Mouse (Mus musculus) forebrain, postnatal 0 days (tissue): ENCODE data around the gene Ppp1r27. TPM values are rescaled to one million over a fixed set of nuclear protein-coding genes. Genes with fewer than 3 reads are reported as not detected.

Experiments used
- ATAC-seq: fragments of 200-750 bp; cut with Nextera tagmentation; 2 replicates; pipeline ENCODE4 v1.8.0; 2017; ENCODE audit warnings: mild to moderate bottlenecking, moderate library complexity
- DNase-seq: peaks from one replicate; pipeline ENCODE4 v3.0.0-alpha.2; 2015
- H3K27ac ChIP-seq: fragments of 300-500 bp; sonication (generic); 2 replicates; pipeline ENCODE4 v1.5.1; 2014; ENCODE audit warnings: low read depth, mild to moderate bottlenecking, antibody characterized with exemption, low read length, moderate library complexity, mixed read lengths
- H3K27me3 ChIP-seq: fragments of 300-500 bp; sonication (generic); 2 replicates; pipeline ENCODE4 v1.6.1; 2014; ENCODE audit warnings: mild to moderate bottlenecking, low read length, mixed read lengths; ENCODE audit not compliant: insufficient read depth
- H3K36me3 ChIP-seq: fragments of 300-500 bp; sonication (generic); 2 replicates; pipeline ENCODE4 v1.6.1; 2014; ENCODE audit warnings: mild to moderate bottlenecking, moderate library complexity; ENCODE audit not compliant: insufficient read depth
- H3K4me1 ChIP-seq: fragments of 300-500 bp; sonication (generic); 2 replicates; pipeline ENCODE4 v1.6.1; 2014; ENCODE audit warnings: antibody characterized with exemption; ENCODE audit not compliant: insufficient read depth
- H3K4me2 ChIP-seq: fragments of 300-500 bp; sonication (generic); 2 replicates; pipeline ENCODE4 v1.6.1; 2014; ENCODE audit warnings: low read depth, mild to moderate bottlenecking, moderate library complexity
- H3K4me3 ChIP-seq: fragments of 300-500 bp; sonication (generic); 2 replicates; pipeline ENCODE4 v1.5.1; 2014; ENCODE audit warnings: low read depth, low read length, mixed read lengths
- H3K9ac ChIP-seq: fragments of 300-500 bp; sonication (generic); 2 replicates; pipeline ENCODE4 v1.6.1; 2014; ENCODE audit warnings: mild to moderate bottlenecking
- H3K9me3 ChIP-seq: fragments of 300-500 bp; sonication (generic); 2 replicates; pipeline ENCODE4 v1.6.1; 2016; ENCODE audit warnings: low read length
- CTCF ChIP-seq: sonication (generic); IDR thresholded peaks from 2 replicates; pipeline ENCODE4 v1.5.1; 2016; ENCODE audit warnings: antibody characterized with exemption, control low read depth, low read depth
- WGBS: fragments of 180-500 bp; shearing (Covaris S2); extraction: QIAGEN DNeasy Blood & Tissue Kit; methylation state at CpG from one replicate; pipeline ENCODE4 v1.1.7; 2014; 5-methylcytosine and 5-hydroxymethylcytosine counted together
- polyA plus RNA-seq: library from polyadenylated mRNA; unstranded; fragments of >200 nt; fragmentation: Nextera tagmentation; extraction: Ambion mirVana; gene quantifications from 2 replicates; pipeline ENCODE4 v1.2.1, GENCODE M21; 2015
- total RNA-seq: library from RNA; depleted of rRNA; stranded (reverse); fragments of >200 nt; gene quantifications from 2 replicates; pipeline ENCODE4 v1.2.3, GENCODE M21; 2014

The Ppp1r27 gene
- total and polyA plus RNA-seq, 2 experiments from 2014 or later = not detected

- WGBS = 78% methylated on average over 7 of the region's 7 CpGs
- peaks cover 4% of the 10 kb centered on the region for H3K4me1 ChIP-seq
Observed at GRCm38 (mm10) chr11:120554834-120555233, 3.9 kb upstream of the Ppp1r27 start.

DNA sequence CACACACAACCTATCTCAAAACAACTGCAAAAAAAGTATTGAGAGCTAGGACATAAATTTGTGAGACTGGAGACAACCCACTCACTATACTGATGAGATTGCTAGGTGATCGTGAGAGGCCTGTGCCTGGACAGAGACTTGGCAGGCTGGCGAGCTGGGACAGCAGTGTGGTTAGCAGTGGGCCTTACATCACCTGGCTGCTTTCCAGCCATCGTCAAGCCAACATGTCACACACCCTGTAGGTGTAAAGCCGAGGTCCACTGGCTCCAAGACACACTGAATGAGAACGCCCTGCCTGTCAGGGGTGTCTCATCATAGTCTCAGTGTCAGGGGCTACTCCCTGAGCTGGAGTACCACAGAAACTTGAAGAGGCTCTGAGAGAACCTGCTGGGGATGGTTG is 1.8 kb upstream of the Ppp1r27 start:
- Histone ChIP-seq H3K9me3 (no peaks in the 10 kb centered on the region), H3K27ac (no peak overlapping the region), H3K36me3 (no peaks in the 10 kb centered on the region), H3K4me3 (no peak overlapping the region), H3K4me1 (peaks cover 13% of the 10 kb centered on the region), H3K4me2 (no peak overlapping the region), H3K27me3 (no peaks in the 10 kb centered on the region), H3K9ac (no peak overlapping the region)
- 71% methylated on average over 5 of the region's 5 CpGs for WGBS
- no peak for TF ChIP-seq CTCF
- ATAC-seq (no peak), DNase-seq (no peak)

More at GRCm38 (mm10) chr11:120554834-120555233, 3.9 kb upstream of the Ppp1r27 start:
- Histone ChIP-seq H3K4me3 (no peak overlapping the region), H3K4me2 (no peak overlapping the region), H3K27ac (no peak overlapping the region), H3K9ac (no peak overlapping the region), H3K36me3 (peaks cover 5% of the 10 kb centered on the region; the same call in 1 of the 2 replicates), H3K9me3 (no peaks in the 10 kb centered on the region), H3K27me3 (no peaks in the 10 kb centered on the region)
- ATAC-seq (no peak), DNase-seq (no peak)
- no peak for TF ChIP-seq CTCF

DNA sequence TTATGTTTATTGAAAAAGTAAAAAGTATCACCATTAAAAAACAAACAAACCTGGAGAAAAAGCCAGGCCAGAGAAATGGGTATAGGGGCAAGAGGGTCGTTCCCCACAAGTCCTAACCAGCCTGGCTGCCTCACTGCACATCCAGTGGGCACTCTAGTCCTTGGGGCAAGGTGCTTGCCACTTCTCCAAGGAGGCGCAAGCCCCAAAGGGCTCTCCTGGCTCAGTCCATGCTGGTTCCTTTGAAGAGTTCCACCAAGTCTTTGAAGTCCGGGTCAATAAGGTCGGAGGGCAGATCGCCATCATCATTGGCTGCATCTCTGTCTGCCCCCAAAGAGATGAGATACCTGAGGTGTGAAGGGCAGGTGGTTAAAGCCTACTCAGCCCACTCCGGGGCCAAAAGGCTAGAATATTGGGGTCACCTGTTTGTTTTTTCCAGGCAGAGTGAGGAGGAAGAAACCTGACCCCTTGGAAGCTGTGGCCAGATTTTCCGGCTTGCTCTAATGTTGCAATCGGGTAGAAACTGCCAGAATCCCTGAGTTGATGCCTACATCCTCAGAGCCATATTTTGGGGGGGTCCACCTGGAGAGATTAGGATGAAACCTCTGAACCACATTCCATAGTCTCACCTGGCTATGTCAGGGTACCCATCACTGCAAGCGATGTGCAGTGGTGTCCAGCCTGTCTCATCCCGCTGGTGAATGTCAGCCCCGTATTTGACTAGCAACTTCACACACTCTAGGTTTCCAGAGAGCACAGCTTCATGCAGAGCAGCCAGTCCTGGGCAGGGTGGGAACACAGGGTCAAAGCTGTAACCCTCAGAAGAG is 734 bp downstream of the Ppp1r27 start:
- DNase-seq = no peak
- Histone ChIP-seq H3K9me3 (no peaks in the 10 kb centered on the region), H3K4me3 (peak overlapping the region; percentile 91), H3K9ac (peak overlapping the region; percentile 90), H3K4me2 (peak overlapping the region; percentile 84), H3K27me3 (no peaks in the 10 kb centered on the region), H3K36me3 (peaks cover 6% of the 10 kb centered on the region; the same call in 1 of the 2 replicates), H3K27ac (peak overlapping the region; percentile 81), H3K4me1 (peaks cover 13% of the 10 kb centered on the region)
- no peak for TF ChIP-seq CTCF
- 74% methylated on average over 11 of the region's 11 CpGs for WGBS
- ATAC-seq = peak; percentile 18; the same call in 1 of the 2 replicates

- peak within 1 kb of the TSS; percentile 81 for H3K27ac ChIP-seq
- ATAC-seq (peak; percentile 96), DNase-seq (peak; percentile 94)
- H3K9me3 ChIP-seq = no peaks in the 10 kb centered on the region
- TF ChIP-seq CTCF = no peak
- H3K27me3 ChIP-seq = no peaks in the 10 kb centered on the region
- H3K4me3 ChIP-seq = peak within 1 kb of the TSS; percentile 91
- under 1% methylated on average over 84 of the region's 87 CpGs for WGBS
- H3K4me1 ChIP-seq = peaks cover 13% of the 10 kb centered on the region
- H3K4me2 ChIP-seq = peak within 1 kb of the TSS; percentile 84
- H3K9ac ChIP-seq = peak within 1 kb of the TSS; percentile 90
- peaks cover 12% of the 10 kb centered on the region for H3K36me3 ChIP-seq
Observed at GRCm38 (mm10) chr11:120549168-120549945, 1.6 kb downstream of the Ppp1r27 start, which contains the start of gene Mcrip1. TSS of gene Mcrip1 (minus strand) at chr11:120549727.

- Histone ChIP-seq H3K4me1 (peaks cover 13% of the 10 kb centered on the region), H3K4me3 (peak overlapping the region; percentile 91), H3K9ac (peak overlapping the region; percentile 90), H3K9me3 (no peaks in the 10 kb centered on the region), H3K4me2 (peak overlapping the region; percentile 84), H3K27me3 (no peaks in the 10 kb centered on the region), H3K27ac (peak overlapping the region; percentile 81), H3K36me3 (peaks cover 17% of the 10 kb centered on the region)
- ATAC-seq = no peak
- WGBS = 22% methylated on average over 7 of the region's 7 CpGs
- DNase-seq = no peak
- no peak for TF ChIP-seq CTCF
Observed at GRCm38 (mm10) chr11:120548786-120549167, 2.2 kb downstream of the Ppp1r27 start.

DNA sequence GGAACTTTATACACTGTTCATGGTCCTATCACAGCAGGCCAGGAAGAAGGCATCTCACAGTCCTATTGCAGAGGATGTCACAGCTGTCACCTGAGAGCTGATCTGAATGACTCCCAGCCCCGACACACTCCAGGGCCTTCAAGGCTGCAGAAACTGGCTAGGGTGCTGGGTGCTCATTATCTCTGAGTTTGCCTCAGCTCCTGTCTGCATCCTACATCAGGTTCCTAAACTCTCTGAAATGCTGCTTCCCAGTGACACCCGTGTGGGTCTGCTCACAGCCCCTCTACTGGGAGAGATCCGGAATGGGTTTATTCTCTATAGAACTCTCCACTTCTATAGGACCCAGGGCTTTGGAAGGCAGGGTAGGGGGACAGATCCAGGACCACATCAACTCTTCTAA is 2.7 kb downstream of the Ppp1r27 start:
- Histone ChIP-seq H3K4me2 (peak overlapping the region; percentile 84), H3K27ac (no peak overlapping the region), H3K4me1 (peaks cover 13% of the 10 kb centered on the region), H3K4me3 (peak overlapping the region; percentile 91; the same call in 1 of the 2 replicates), H3K9ac (peak overlapping the region; percentile 90), H3K36me3 (peaks cover 22% of the 10 kb centered on the region), H3K27me3 (no peaks in the 10 kb centered on the region), H3K9me3 (no peaks in the 10 kb centered on the region)
- WGBS = 88% methylated on average over 3 of the region's 3 CpGs
- no peak for DNase-seq
- no peak for ATAC-seq
- TF ChIP-seq CTCF = no peak
